Mouse (Mus musculus) erythroblast, embryonic 14.5 days (primary cell): ENCODE data around the gene Gabbr1.

ENCODE experiments used
- GATA1 ChIP-seq: IDR thresholded peaks from 2 replicates; pipeline ENCODE4 v1.6.1; 2012; ENCODE audit warnings: low read length, inconsistent platforms, mixed read lengths
- TAL1 ChIP-seq: IDR thresholded peaks from 3 replicates; pipeline ENCODE4 v1.6.1; 2012; ENCODE audit warnings: low read length, inconsistent platforms, mixed read lengths

DNA sequence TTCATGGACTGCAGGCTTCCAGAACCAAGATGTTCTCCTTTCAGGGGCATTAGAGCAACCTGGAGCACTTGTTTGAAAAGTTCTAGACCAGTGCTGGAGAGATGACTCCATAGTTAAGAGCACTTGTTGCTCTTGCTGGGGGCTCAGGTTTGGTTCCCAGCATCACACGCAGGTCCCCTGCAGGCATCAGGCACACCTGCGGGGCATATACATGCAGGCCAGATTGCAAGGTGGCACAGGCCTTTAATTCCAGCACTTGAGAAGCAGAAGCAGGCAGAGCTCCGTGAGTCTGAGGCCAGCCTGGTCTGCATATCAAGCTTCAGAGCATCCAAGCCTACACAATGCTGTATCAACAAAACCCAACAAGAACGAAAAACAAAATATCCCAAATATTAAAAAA, 35.9 kb downstream of the Gabbr1 start:
- TF ChIP-seq GATA1 (no peak), TAL1 (no peak)
